22 mouse cellular contexts compared by ENCODE assay signal in genomic region chr15:98098519-98098918, GRCm38 (mm10). TPM values are rescaled to one million over a fixed set of nuclear protein-coding genes. Genes with fewer than 3 reads are reported as not detected.
DNase-seq lines count a peak whose midpoint lies in the region; ATAC-seq and TF ChIP-seq lines count a peak whose summit lies in the region.
"Had no signal": no experiment of that assay in that cellular context is flagged by ENCODE, and none has a peak within 500 bp of the region (broad histone marks: within the 10 kb centered on the region; RNA-seq: fewer than 3 reads in every experiment).

No protein-coding gene starts in this region.

- 88% methylated on average over 9 of the region's 9 CpGs for WGBS in hindbrain, embryonic 12.5 days

- H3K4me3 ChIP-seq in E14TG2a.4 (replicated peaks; ENCODE audit: low read length) (peak overlapping the region; percentile 75), MEL (ENCODE audit: control insufficient read depth in 1 of 2, insufficient read depth in 1 of 2, low read depth in 2 of 2, low read length in 2 of 2) (no peak overlapping the region)
- no peak overlapping the region for H3K4me3 ChIP-seq in hindbrain, embryonic 12.5 days
- H3K4me3 ChIP-seq: embryonic facial prominence, embryonic 13.5 days; forebrain, embryonic 13.5 days; gastrocnemius, adult 2 months; heart, embryonic 12.5 days; hindbrain, embryonic 10.5 days; hindbrain, embryonic 15.5 days had no signal

- H3K9me3 ChIP-seq in E14TG2a.4 (ENCODE audit: low read length) (no peaks in the 10 kb centered on the region), MEL (replicated peaks; ENCODE audit: insufficient read depth, low read length) (no peaks in the 10 kb centered on the region)
- H3K9me3 ChIP-seq in hindbrain, embryonic 12.5 days (replicated peaks): no peaks in the 10 kb centered on the region
- H3K9me3 ChIP-seq: embryonic facial prominence, embryonic 13.5 days; forebrain, embryonic 13.5 days; heart, embryonic 12.5 days; hindbrain, embryonic 10.5 days; hindbrain, embryonic 15.5 days had no signal

- H3K27me3 ChIP-seq in E14TG2a.4 (ENCODE audit: insufficient read depth, low read length) (0 out of 2 replicates have a peak, but pooled peaks cover 3% of the 10 kb centered on the region), MEL (ENCODE audit: control insufficient read depth in 1 of 2, insufficient read depth in 2 of 2, low read length in 2 of 2) (no peaks in the 10 kb centered on the region)
- H3K27me3 ChIP-seq in hindbrain, embryonic 12.5 days: no peaks in the 10 kb centered on the region
- H3K27me3 ChIP-seq: embryonic facial prominence, embryonic 13.5 days; forebrain, embryonic 13.5 days; heart, embryonic 12.5 days; hindbrain, embryonic 15.5 days had no signal

- no peak overlapping the region for H3K4me2 ChIP-seq in hindbrain, embryonic 12.5 days (replicated peaks)
- H3K4me2 ChIP-seq: embryonic facial prominence, embryonic 13.5 days; forebrain, embryonic 13.5 days; heart, embryonic 12.5 days; hindbrain, embryonic 15.5 days had no signal

- H3K36me3 ChIP-seq in E14TG2a.4 (ENCODE audit: insufficient read depth, low read length) (peaks cover 9% of the 10 kb centered on the region), MEL (ENCODE audit: control insufficient read depth in 1 of 2, insufficient read depth in 2 of 2, low read length in 2 of 2) (peaks cover 8 to 14% of the 10 kb centered on the region in 2 experiments)
- H3K36me3 ChIP-seq in hindbrain, embryonic 12.5 days: no peaks in the 10 kb centered on the region
- H3K36me3 ChIP-seq: embryonic facial prominence, embryonic 13.5 days; heart, embryonic 12.5 days; hindbrain, embryonic 10.5 days; hindbrain, embryonic 15.5 days had no signal

- no peak for TF ChIP-seq EP300 in MEL (IDR thresholded peaks at IDR 0.05; ENCODE audit: low read depth in 1 of 2, low read length in 2 of 2)

- H3K79me2 ChIP-seq in MEL (ENCODE audit: control insufficient read depth, insufficient read depth, low read length, poor library complexity): peaks cover 13% of the 10 kb centered on the region

- DNase-seq in 416B (ENCODE audit: low read depth) (peak; percentile 47), MEL (ENCODE audit: low read depth, low spot score) (no peak), adipocyte (ENCODE audit: low spot score) (peak; percentile 57)
- no peak for DNase-seq in urinary bladder, postnatal 25 days (ENCODE audit: low spot score)
- no peak for DNase-seq in B cell, adult 2 months
- DNase-seq: adrenal gland, postnatal 10 days; cerebellum, adult 18-20 months; cerebellum, adult 9-11 months; cerebellum, postnatal 36 days; gastrocnemius, adult 2 months; gastrocnemius, postnatal 25 days; kidney, adult 9 months had no signal

- peak in 1 of 2 experiments; percentile 59; a peak in 2 of 4 replicates for TF ChIP-seq POLR2A in MEL (IDR thresholded peaks at IDR 0.05; ENCODE audit: control insufficient read depth in 1 of 2, insufficient read depth in 1 of 2, low read depth in 1 of 2, low read length in 2 of 2, poor library complexity in 1 of 2)

- no peak for TF ChIP-seq RAD21 in MEL (IDR thresholded peaks at IDR 0.05; ENCODE audit: low read depth, low read length)

- no peak overlapping the region for H3K27ac ChIP-seq in MEL (ENCODE audit: control insufficient read depth, low read depth, low read length)
- H3K27ac ChIP-seq in hindbrain, embryonic 12.5 days: no peak overlapping the region
- H3K27ac ChIP-seq: embryonic facial prominence, embryonic 13.5 days; forebrain, embryonic 13.5 days; gastrocnemius, adult 2 months; hindbrain, embryonic 10.5 days; hindbrain, embryonic 15.5 days had no signal

- TF ChIP-seq CTCF in E14TG2a.4 (conservative IDR thresholded peaks at IDR 0.05; ENCODE audit: low read length) (no peak), MEL (IDR thresholded peaks at IDR 0.05 in 2 of 3, conservative IDR thresholded peaks at IDR 0.05 in 1 of 3; ENCODE audit: control insufficient read depth in 1 of 3, insufficient read depth in 1 of 3, low read depth in 2 of 3, low read length in 3 of 3, poor library complexity in 1 of 3, severe bottlenecking in 1 of 3) (no peak)

- H3K9ac ChIP-seq in MEL (ENCODE audit: control insufficient read depth, low read depth, low read length, poor library complexity, severe bottlenecking): no peak overlapping the region
- no peak overlapping the region for H3K9ac ChIP-seq in hindbrain, embryonic 12.5 days
- H3K9ac ChIP-seq: embryonic facial prominence, embryonic 13.5 days; forebrain, embryonic 13.5 days; heart, embryonic 12.5 days; hindbrain, embryonic 15.5 days had no signal

- no peak for ATAC-seq in hindbrain, embryonic 12.5 days (ENCODE audit: low FRiP score)
- no peak for ATAC-seq in erythroid progenitor cell, adult 5-6 weeks (replicated peaks; ENCODE audit: low FRiP score, poor library complexity, severe bottlenecking)
- ATAC-seq: forebrain, embryonic 13.5 days; inflammation-experienced regulatory T-cells, adult 6 months; intestine, postnatal 0 days had no signal

- peaks cover 42% of the 10 kb centered on the region for H3K4me1 ChIP-seq in E14TG2a.4 (replicated peaks; ENCODE audit: low read depth, low read length)
- peaks cover 0 to 3% of the 10 kb centered on the region in 2 experiments; a peak in 1 of 4 replicates for H3K4me1 ChIP-seq in MEL (ENCODE audit: control insufficient read depth in 1 of 2, insufficient read depth in 2 of 2, low read length in 2 of 2)
- no peaks in the 10 kb centered on the region for H3K4me1 ChIP-seq in hindbrain, embryonic 12.5 days
- H3K4me1 ChIP-seq: embryonic facial prominence, embryonic 13.5 days; heart, embryonic 12.5 days had no signal

TF ChIP-seq in MEL, 35 proteins besides CTCF, POLR2A, EP300 and RAD21:
- TF ChIP-seq POLR2AphosphoS2 (IDR thresholded peaks at IDR 0.05; ENCODE audit: low read length): no peak
- no peak for TF ChIP-seq ELF1 (IDR thresholded peaks at IDR 0.05; ENCODE audit: low read depth, low read length)
- peak; percentile 87 for TF ChIP-seq TBP (IDR thresholded peaks at IDR 0.05; ENCODE audit: low read depth, low read length)
- TF ChIP-seq SMC3 (IDR thresholded peaks at IDR 0.05; ENCODE audit: low read depth, low read length): no peak
- TF ChIP-seq HCFC1 (IDR thresholded peaks at IDR 0.05; ENCODE audit: low read depth, low read length): peak; percentile 23; the same call in 1 of the 2 replicates
- no peak for TF ChIP-seq UBTF (IDR thresholded peaks at IDR 0.05; ENCODE audit: borderline replicate concordance, insufficient read depth, low read depth, low read length)
- no peak for TF ChIP-seq MXI1 (IDR thresholded peaks at IDR 0.05; ENCODE audit: low read depth, low read length)
- TF ChIP-seq MAFK (IDR thresholded peaks at IDR 0.05; ENCODE audit: borderline replicate concordance, low read depth, low read length): no peak
TF ChIP-seq in MEL: peak in this region for 2.

RNA-seq across cellular contexts. Expression of gene Senp1, which starts 5.0 kb away (rescaled TPM):
- 34.1 and 41.4 TPM in 2 replicates for total RNA-seq in MEL (2012; rRNA removed)
- polyA plus RNA-seq in MEL (2012; ENCODE audit: insufficient read depth in 1 of 2, insufficient read length in 2 of 2, low read depth in 1 of 2, low replicate concordance in 2 of 2, missing spikeins in 1 of 2): 10 to 100 TPM in 1 of 2 experiments, not detected in 1; 96.5 TPM
- 38.7 and 39.1 TPM in 2 replicates for polyA plus RNA-seq in hindbrain, embryonic 12.5 days (2016; fragmentation: Nextera tagmentation; extraction: Ambion mirVana)
- total RNA-seq in erythroid progenitor cell, adult 5-6 weeks (2015; ENCODE audit: low replicate concordance): 35.0 and 47.4 TPM in 2 replicates
- total RNA-seq in erythroid progenitor cell, adult 5-6 weeks (2017; ENCODE audit: low replicate concordance): 42.2 and 49.9 TPM in 2 replicates

RNA-seq across cellular contexts. Expression of gene Pfkm, which starts 6.1 kb away (rescaled TPM):
- total RNA-seq in MEL (2012; rRNA removed): 96.0 and 150 TPM in 2 replicates
- 100 to 1,000 TPM in 1 of 2 experiments, not detected in 1; 125 TPM for polyA plus RNA-seq in MEL (2012; ENCODE audit: insufficient read depth in 1 of 2, insufficient read length in 2 of 2, low read depth in 1 of 2, low replicate concordance in 2 of 2, missing spikeins in 1 of 2)
- polyA plus RNA-seq in hindbrain, embryonic 12.5 days (2016; fragmentation: Nextera tagmentation; extraction: Ambion mirVana): 53.4 TPM in 2 replicates
- total RNA-seq in erythroid progenitor cell, adult 5-6 weeks (2015; ENCODE audit: low replicate concordance): 4.3 and 8.8 TPM in 2 replicates
- total RNA-seq in erythroid progenitor cell, adult 5-6 weeks (2017; ENCODE audit: low replicate concordance): 17.8 and 22.8 TPM in 2 replicates

Comparison
In these comparisons a context has a peak if more than half of its experiments do, and no peak if none do; other contexts are left out.
1. DNase-seq: peak in 416B (single experiment) and adipocyte (single experiment); none in MEL (single experiment), urinary bladder, postnatal 25 days (single experiment) and B cell, adult 2 months (0 of 2).